Mouse (Mus musculus): ENCODE data around the gene Cmss1. TPM values are rescaled to one million over a fixed set of nuclear protein-coding genes. Genes with fewer than 3 reads are reported as not detected.

Cmss1 gene
- polyA plus RNA-seq, 1 experiment = 82.2 TPM

- no peak for TF ChIP-seq GATA1 (IDR thresholded peaks at IDR 0.05; ENCODE audit: low read length)
Measured at GRCm38 (mm10) chr16:57312130-57312529, 294.5 kb downstream of the Cmss1 start.

- no peak for TF ChIP-seq GATA1 (IDR thresholded peaks at IDR 0.05; ENCODE audit: low read length)
Measured at GRCm38 (mm10) chr16:57305463-57305862, 301.2 kb downstream of the Cmss1 start.

- no peak for TF ChIP-seq GATA1 (IDR thresholded peaks at IDR 0.05; ENCODE audit: low read length)
Measured at GRCm38 (mm10) chr16:57303716-57304115, 302.9 kb downstream of the Cmss1 start.

DNA sequence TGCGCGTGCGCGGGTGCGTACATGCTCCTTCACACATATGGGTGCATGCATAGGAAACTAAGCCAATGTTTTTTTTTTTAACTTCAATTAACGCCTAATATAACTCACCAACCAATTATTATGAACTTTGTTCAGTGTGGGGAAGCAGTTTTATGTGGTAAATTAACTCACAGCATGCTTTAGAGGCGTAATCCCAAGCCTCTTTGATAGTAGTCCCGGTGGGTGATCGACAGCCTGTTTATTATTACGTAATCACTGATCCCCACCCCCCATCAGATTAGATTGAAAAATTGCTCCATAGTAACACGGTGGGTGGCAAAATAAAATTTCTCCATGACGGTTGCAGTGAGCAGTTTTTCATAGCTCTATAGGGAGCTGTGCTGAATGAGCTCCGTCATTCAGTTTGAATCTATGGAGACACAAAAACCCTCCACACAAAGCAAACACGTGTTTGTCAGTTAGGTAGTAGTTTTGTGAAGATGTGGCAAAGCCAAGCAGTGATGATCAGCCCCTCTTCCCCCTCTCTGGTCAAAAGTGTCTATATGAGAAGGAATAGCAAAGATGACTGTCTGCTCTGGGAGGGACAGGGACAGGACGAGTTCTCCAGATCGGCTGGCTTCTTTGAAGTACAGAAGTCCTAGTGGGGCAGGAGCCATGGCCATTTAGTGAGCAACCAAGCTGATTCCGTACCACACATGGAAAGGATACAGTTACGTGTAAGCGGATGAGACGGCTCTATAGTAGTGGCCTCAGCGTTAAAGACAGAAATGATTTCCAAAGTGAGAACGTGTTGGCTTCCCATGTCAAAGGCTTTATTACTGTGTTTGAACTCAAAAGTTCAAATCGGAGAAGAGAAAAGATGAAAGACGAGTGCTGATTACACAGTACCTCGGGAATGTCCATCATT lies 303.6 kb downstream of the Cmss1 start:
- TF ChIP-seq GATA1 (IDR thresholded peaks at IDR 0.05; ENCODE audit: low read length) = no peak

- TF ChIP-seq GATA1 (IDR thresholded peaks at IDR 0.05; ENCODE audit: low read length) = no peak
Measured at GRCm38 (mm10) chr16:57301512-57302115, 305.1 kb downstream of the Cmss1 start.

DNA sequence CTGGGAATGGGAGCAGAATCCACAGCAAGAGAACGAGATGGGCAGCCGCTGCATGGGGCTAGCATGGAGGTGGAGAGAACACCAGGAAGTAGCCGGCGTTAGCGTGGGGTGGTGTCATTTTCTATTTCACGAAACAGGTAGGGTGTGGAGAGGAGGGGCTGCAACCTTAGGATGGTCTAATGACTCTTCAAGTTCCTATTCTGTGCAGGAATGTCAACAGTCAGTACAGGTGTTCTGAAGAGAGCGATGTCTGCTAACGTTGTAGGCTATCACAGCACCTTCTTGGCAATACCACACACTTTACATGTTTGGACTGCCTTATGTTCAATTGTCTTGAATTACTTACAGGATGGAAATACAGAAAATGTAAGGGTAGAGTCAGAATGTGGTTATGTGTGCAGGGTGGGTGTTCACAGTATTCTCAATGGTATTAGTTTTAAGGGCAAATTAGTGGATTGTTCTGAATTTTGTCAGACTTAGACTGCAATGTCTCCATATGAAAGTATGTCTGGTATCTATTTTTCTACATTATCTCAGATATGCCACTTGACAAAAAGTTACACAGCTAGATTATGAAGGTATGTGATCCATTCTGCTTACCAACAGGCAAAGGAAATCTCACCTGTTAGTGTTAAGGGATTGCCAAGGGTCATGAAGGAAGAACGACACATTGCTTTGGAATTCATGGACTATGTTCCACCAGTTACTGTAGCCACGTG lies 311.3 kb downstream of the Cmss1 start:
- TF ChIP-seq GATA1 (IDR thresholded peaks at IDR 0.05; ENCODE audit: low read length) = no peak

GRCm38 (mm10) chr16:57292765-57293164 lies 313.9 kb downstream of the Cmss1 start, which contains the start of gene Tmem30c:
TSS of gene Tmem30c (minus strand) at chr16:57292865.
- TF ChIP-seq GATA1 (IDR thresholded peaks at IDR 0.05; ENCODE audit: low read length) = no peak

- TF ChIP-seq GATA1 (IDR thresholded peaks at IDR 0.05; ENCODE audit: low read length) = no peak
Measured at GRCm38 (mm10) chr16:57292296-57292695, 314.4 kb downstream of the Cmss1 start.

- TF ChIP-seq GATA1 (IDR thresholded peaks at IDR 0.05; ENCODE audit: low read length) = no peak
Measured at GRCm38 (mm10) chr16:57291696-57292095, 315.0 kb downstream of the Cmss1 start.

- no peak for TF ChIP-seq GATA1 (IDR thresholded peaks at IDR 0.05; ENCODE audit: low read length)
Measured at GRCm38 (mm10) chr16:57281417-57281816, 325.2 kb downstream of the Cmss1 start.

- TF ChIP-seq GATA1 (IDR thresholded peaks at IDR 0.05; ENCODE audit: low read length) = no peak
Measured at GRCm38 (mm10) chr16:57280221-57281217, 326.1 kb downstream of the Cmss1 start.

DNA sequence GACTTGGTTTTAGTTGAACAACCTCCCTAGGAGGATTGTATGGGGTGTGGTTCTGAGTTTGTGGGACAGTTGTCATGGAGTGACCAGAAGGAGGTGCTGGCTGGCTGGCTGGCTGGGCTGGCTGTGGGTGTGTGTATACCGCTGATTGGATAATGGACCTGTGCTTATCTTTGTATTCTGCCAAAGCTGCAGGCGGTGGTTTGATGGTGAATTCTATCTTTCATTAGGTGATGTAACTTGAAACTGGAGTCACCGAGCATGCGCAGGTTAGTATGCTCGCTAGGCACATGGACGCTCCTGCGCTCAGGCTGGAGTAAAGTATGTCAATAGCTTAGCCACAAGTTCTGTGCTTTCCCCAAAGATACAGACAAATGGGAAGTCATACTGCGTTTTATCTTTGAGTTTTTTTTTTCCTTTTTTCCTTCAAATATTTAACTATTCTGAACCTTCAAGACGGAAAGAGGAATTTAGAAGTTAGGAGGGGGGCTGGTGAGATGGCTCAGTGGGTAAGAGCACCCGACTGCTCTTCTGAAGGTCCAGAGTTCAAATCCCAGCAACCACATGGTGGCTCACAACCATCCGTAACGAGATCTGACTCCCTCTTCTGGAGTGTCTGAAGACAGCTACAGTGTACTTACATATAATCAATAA lies 327.6 kb downstream of the Cmss1 start:
- TF ChIP-seq GATA1 (IDR thresholded peaks at IDR 0.05; ENCODE audit: low read length) = no peak

DNA sequence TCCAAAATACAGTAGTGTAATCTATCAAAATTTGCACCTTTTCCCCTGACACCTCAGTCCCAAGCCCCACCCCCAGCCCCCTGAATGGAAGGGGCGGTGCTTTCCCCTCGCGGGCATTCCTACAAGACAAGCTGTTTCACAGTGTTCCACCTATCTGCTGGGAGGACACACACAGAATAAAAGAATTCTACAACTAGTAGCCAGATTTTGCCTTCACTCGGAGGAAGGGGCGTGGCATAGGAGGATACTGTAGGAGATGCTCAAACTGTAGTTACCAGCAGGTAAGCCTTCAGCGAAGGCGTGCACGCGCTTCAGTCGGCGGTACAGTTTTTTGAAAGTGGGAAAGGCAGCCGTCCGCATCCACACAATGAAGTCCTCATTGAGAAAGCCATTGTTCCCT lies 336.9 kb downstream of the Cmss1 start:
- no peak for TF ChIP-seq GATA1 (IDR thresholded peaks at IDR 0.05; ENCODE audit: low read length)
